Mouse (Mus musculus) 3T3-L1 (cell line): ENCODE data around the gene Hsd11b2.
A peak's percentile ranks its signal among the peaks of the same experiment; 100 is the strongest.

ENCODE experiments used
- DNase-seq: peaks from one replicate; pipeline ENCODE4 v3.0.0-alpha.2; 2015; ENCODE audit warnings: low read depth, low spot score

Gene Hsd11b2

DNA sequence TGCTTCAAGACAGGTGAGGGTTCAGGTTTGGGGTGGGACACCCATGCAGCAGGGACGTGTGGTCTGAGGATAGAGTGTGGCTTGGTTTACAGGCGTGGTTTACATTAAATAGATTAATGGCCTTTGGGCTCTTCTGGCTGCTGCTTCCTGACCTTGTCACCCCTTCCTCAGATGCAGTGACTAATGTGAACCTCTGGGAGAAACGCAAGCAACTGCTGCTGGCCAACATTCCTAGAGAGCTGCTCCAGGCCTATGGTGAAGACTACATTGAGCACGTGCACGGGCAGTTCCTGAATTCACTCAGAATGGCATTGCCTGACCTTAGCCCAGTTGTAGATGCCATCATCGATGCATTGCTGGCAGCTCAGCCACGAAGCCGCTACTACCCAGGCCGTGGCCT is 4.3 kb downstream of the Hsd11b2 start:
- no peak for DNase-seq

DNA sequence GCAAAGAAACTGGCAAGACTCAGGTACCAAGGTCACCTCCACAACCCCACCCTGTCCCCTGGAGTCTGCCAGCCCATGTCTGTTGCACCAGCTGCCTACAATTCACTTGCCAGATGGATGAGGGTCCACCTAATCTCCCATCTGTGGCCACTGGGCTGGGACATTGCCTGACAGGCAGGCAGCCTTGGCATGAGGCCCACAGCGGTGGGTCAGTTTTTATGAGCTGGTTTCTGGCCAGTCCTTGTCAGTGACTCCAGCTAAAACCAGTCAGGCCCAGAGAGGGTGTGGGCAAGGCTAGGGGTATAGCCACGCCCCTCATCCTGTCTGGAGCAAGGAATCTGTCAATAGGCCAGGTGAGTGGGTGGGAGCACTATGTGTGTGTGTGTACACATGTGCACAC is 8.6 kb downstream of the Hsd11b2 start:
- peak; percentile 52 for DNase-seq

DNA sequence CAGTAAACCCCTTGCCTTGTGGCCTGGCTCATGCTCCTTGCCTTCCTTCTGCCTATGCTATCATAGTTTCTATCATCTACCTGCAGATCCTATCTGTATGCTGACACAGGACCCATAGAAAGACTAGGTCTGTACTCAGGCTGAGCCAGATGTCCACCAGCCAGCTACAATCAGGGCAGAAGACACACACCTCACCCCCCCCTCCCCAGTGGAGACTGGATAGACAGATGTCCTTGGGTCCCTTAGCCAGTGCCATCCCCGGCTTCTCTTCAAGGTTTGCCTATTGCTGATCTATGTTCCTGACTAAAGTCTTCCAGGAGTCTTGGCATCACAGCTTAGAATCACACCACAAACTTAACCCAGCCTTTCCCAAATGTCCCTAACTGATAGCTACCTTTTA is 9.7 kb downstream of the Hsd11b2 start:
- no peak for DNase-seq

DNA sequence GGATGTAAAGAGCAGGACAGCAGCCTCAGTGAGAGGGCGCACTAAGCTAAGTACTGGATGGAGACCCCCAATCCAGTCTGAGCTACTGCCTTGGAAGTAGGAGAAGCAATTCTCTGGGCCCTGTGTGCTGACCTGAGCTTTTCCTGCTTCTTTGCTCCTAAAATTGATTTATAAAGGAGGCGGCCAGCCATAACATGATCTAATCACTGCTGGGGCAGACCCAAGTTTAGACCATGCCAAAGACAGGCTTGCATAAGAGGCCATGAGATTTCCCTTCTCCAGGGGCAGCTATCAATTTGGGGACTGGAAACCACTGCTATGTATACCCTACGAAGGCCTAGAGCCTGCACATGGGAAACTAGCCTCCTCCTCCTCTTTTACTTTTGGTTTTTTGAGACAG is 10.7 kb downstream of the Hsd11b2 start:
- DNase-seq, result no peak

DNA sequence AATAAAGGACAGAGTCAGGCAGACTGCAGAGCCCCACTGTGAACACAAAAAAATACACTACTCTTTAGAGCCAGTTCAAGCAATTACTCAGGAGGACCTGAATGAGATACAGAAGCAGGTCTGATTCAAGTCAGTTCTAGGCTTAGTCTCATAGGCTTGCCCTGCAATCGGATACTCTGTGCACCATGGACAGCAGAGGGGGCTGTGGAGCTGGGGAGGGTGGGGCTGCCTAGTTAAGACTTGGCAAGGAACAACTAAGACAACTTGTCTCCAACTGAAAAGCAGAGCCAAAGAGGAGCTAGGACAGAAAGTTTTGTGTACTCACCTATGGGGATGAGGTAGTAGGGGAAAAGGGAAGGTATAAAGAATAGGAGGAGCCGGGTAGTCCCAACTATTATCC is 13.2 kb downstream of the Hsd11b2 start:
- DNase-seq, result peak; percentile 69

DNA sequence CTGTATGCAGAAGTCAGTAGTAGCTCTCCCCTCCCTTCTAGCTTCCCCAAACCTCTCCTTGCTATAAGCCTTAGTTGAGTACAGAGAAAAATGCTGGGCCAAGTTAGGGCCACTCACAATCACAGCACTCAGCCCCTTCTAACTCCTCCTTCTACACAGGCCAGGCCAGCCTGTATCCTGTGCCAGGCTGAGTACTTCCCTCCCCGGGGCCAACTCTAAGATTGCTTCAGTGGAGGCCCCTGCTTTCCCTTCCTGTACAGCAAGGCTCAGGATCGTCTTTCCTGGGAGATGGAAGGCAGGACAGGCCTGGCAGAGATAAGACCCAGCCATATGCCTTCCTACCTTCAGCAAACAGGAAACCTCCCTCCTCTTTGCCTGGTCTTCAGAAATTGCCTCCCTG is 14.9 kb downstream of the Hsd11b2 start:
- no peak for DNase-seq

DNA sequence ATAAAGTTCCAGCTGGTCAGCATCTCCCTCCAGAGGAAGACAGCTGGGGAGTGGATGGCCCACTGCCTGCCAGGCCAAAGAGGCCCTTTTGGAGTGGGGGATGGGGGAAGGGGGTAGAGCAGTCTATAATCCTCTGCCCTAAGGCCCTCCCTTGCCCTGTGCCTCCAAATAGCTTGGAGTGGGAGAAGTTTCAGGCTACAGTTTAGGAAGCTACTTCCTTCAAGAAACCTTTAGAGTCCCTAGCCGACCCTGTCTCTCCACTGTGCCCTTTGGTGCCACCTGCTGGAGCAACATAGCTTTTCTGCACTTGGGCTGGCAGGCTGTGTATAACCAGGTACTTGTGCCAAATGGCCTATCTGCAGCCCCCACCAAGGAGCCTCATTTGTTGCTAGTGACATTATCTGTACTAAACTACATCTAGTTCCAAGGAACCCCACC is 15.4 kb downstream of the Hsd11b2 start:
- DNase-seq, result peak; percentile 91

DNA sequence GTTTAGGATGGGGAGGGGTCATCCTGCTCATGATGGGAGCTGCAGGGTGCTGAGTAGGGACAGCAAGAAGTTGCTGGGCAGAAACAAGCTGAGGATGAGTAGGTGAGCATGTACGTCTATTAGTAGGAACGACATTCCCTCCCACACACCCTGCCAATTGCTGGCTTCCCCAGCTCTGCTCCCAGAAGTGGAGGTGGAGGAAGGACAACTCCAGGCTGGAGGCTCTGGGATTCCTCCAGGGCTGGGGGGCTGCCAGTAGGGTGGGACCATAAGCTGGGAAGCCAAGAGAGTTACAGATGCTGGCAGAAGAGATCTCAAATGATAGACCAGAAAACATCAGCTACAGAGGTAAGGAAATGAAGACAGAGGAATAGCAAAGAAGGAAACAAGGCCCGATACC is 18.0 kb downstream of the Hsd11b2 start:
- DNase-seq, result no peak

DNA sequence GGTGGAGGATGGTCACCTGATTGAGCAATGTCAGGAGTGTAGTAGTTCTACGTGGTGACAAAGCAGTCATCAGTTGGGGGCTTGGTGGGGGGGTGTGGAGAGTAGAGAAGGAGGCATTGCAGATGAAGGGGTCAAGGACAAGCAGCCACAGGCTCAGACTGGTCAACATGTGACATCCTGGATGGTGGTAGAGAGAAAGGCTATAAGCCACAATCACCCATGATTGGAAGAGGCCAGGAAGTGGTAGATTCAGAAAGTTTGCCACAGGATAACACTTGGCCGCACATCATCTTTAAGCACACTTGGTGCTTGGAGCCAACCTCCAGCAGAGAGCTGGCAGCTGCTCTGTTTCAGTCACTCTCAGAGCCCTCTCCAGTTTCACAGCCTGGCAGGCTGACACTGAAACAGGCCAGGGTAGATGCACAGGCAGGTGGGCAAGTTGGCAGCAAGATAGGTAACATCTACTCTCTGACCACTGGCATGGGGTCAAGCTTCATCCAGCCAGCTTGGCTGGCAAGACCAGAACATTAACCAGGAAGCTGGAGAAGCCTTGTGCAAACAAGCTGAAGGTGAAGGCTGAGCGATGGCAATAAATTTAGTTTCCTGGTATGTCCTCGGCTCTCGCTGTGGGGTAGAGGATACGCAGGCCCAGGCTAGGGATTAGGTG is 18.6 kb downstream of the Hsd11b2 start:
- DNase-seq, result no peak

DNA sequence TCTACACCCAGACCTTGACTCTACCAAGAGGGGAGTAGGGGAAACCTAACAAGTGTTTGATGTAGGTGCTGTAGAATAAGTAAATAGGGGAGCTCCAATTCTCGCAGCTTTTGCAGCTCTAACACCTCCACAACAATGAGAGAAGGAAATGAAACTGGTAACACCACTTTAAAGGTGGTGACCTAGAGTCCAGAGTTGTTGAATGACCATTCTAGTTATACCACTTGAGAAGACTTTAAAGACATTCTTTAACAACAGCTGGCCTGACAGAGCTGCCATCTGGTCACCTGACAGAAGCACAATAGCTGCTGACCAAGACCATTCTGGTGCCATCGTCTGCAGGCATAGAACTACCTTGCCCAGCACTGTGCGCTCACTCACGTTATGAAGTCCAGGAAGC is 20.4 kb downstream of the Hsd11b2 start:
- no peak for DNase-seq

DNA sequence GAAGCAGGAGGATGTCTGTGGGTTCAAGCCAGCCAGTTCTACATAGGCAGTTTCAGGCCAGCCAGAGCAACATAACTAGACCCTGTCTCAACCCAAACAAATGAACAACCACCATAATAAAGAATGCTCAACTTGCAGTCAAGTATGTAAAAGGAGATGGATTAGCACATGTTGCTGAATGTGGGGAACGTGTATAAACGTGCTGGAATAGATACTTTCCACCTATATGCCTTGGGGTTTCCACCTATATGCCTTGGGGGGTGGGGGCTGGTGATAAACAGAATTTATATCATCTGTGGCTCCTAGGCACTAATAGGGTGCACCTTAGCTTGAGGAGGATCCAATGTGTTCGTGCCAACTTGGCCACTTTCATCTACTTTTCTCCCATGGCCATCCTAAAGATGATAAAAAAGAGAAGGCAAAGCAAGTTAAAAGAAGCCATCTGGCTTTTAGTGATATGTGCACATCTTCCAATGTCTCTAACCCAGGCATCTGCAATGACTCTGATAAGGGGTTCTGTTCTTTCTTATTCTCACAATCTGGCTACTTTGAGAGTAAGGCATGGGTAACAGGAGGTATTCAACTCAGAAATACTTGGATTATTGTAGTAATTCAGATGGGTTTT is 23.6 kb downstream of the Hsd11b2 start:
- no peak for DNase-seq

DNA sequence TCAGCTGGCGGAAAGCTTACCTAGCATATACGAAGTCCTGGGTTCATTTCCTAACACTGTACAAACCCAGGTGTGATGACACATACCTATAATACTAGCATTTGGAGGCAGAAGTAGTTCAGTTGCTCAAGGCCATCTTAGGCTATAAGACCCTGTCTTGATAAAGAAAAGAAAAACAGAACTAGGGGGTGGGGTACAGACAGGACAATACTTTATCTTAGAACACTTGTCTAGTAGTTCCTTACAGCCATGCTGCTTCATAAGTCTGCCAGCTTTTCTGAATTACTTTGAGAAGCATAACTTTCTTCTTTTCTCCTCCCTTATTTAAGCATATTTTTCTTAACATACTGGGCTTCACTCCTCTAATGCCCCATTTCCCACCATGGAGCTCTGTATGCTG is 24.3 kb downstream of the Hsd11b2 start:
- DNase-seq, result no peak

DNA sequence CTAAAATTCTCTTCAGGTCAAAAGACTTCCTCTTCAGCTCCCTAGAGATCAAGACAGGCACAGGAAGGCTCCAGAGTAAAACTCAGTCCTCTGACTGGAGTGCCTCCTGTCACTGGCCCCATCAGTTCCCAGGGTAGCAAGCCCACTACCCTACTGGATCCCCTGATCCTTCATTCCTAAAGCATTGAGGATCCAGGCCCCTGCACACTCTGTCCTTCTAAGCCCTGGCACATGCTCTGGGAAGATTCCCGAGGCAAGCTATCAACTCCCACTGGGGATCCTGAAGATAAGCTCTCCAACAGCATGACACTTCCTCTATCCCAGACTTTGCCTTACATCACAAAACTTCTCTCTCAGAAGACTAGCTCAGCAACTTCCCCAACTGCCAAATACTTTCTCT is 25.1 kb downstream of the Hsd11b2 start:
- no peak for DNase-seq

DNA sequence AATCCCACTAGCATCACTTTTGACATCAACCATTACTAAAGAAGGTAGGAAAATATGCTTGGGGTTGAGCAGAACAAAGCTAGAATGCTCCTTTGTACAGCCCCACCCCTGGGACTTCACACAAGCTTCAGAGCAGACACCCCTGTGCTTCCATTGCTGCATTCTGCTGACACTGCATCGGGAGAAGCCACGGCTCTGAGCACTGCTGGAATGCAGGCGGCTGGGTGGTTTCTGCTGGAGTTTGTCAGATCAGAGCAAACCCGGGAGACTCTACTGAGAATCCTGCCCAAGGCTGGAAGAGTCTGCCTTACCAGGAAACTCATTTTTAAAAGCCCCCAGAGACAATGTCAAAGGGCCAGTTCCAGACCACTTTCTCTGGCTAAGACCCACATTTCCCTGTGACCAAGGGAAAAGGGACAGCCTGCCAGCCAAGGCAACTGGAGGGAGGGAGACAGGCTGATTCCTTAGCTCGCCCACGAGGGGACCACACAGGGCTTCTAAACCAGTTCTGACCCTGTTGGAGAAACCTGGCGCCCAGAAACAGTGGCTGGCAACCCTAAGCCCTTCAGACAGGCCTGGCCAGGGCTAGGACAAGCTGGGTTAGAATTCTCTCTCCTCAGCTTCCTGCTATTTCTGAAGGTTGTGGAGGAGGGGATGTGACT is 26.1 kb downstream of the Hsd11b2 start:
- peak; percentile 45 for DNase-seq

DNA sequence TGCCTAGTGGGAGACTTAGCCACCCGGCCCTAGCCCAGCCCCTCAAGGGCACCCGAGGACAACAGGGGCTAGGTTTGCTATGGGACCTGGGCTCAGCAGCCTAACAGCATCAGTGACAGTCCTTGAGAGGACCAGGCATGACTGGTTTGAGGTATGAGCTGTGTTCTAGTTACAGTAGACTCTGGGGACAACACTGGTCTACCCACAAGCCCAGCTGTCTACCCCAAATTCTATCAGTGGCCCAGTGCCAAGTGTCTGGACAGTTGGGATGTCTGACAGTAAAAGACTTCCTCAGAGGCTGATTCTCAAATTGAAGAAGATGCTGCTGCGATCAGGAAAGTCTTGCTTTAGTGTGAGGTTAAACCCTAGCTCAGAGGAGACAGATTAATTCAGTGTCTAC is 26.7 kb downstream of the Hsd11b2 start:
- DNase-seq, result no peak

DNA sequence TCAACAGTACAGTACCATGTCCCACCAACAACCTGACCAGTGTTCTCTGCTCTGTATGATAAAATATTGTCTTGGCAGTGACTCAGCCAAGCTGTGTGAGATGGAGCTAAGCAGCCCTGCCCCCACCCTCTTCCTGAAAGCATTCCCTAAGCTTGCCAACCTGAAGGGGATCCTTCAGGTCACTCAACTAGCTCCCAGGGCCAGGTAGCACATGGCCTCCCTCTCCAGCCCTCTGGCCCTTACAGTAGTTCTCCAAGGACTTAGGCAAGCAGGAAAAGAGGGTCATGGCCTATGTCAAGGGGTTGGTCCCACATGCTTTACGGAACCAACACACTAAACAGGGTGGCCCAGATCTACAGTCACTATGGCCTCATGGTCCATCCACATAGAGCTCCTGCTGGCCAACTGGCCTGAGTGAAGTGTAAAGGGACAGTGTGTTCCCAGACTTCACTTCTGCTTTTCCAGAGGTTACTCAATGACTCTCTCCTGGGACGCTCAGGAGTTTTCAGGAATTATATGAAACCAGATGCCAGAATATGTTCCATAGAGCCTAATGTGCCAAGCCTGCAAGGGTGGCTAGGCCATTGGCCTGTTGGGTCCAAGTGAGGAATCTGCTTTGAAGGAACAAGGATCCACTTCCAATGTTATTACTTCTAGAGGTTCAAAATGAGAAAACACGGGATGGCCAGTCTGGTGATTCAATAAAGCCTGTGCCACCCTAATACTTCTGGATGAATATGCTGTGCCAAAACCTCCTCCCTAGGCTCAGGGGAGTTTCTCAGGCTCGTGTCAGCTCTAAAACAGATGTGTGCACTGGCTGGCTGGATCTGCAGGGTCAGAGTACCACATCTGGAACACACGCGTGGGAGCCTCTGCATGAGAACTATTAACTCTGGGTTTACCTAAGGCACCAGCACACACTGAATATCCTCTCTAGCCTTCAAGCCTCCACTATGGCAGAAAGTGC is 28.1 kb downstream of the Hsd11b2 start:
- peak; percentile 55 for DNase-seq

DNA sequence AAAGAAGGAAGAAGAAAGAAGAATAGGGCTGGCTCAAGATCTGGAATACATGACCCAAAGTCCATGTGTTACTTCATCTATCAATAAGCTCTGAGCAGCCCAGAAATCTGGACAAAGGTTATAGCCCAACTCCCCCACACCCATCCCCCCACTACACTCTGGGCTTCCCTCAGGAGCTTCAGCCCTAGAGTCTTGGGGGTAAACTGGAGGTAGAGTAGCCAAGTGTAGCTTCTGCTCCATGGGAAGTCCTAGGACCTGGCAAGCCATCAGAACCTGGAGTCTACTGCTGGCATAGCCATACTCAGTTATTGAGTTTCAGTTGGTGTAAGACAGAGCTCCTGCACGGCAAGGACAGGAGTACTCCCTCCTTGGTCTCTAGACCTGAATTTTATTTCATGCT is 31.0 kb downstream of the Hsd11b2 start:
- no peak for DNase-seq

DNA sequence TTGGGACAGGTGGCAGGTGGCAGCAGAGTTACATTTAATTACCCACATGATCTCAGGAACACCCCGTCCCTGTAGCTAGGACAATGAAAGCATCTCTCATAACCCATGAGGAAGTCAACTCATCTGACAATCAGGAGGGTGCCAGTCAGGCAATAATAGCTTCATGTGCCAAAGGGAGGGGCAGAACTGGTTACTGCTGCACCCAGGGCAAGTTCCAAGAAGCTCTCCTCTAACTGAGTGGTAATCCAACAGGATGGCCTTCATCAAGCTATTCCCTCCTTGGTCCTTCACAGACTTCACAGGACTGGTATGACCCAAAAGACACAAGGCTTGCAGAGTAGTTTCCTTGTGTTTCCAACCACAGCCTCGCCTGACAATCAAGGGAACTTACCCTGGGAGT is 31.5 kb downstream of the Hsd11b2 start:
- DNase-seq, result no peak

DNA sequence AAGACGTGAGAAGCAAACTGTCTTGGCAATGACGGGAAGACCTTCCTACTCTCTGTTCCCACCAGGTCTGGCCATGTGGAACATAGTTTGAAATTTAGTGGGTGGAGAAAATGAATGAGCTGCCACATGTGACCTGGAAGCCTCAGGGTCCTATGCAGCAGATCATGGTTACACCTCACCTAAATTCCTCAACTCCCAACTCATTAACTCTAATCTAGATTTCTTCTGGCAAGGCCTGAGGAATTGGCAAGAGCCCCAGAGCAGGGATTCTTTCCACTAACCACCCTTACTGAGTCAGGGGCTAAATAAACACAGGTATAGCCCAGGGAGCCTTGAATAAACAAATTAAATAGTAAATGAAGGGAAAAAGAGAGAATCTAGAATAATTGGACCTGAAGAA is 33.5 kb downstream of the Hsd11b2 start:
- DNase-seq, result no peak

DNA sequence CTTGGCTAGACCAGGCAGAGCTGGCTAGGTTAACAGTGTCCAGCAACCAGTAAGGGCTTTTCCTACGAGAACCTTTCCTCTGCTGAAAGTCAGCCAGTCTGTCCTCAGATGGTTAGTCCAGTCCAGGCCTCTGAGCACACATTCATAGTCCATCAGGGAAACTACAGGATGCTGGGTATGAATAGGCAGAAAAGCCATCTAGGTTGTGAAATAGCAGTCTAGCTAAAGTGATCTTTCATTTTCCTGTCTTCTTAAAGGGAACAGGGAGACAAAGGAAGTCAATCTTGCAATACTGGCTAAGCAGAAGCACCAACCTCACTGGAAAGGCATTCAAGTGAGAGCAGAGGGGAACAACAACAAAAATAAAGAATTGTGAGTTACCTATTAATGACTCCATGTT is 34.3 kb downstream of the Hsd11b2 start:
- no peak for DNase-seq

DNA sequence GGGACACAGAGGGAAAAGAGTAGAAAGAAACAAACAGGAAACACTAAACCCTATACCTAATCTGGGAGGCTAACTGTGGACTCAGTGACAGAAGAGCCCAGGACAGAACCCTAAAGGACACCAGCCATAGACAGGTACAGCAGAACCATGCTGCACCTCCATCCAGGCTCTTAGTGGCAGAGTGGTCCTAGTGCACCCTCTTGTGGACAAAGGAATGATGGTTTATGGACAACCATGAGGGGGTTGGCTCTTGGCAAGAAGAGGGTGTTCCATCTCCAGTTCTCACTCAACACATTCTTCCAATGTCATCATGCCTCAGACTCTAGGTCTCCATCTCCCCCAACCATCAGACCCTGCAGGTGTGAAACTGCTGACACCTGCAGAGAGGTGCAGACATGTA is 35.5 kb downstream of the Hsd11b2 start:
- DNase-seq, result peak; percentile 89

DNA sequence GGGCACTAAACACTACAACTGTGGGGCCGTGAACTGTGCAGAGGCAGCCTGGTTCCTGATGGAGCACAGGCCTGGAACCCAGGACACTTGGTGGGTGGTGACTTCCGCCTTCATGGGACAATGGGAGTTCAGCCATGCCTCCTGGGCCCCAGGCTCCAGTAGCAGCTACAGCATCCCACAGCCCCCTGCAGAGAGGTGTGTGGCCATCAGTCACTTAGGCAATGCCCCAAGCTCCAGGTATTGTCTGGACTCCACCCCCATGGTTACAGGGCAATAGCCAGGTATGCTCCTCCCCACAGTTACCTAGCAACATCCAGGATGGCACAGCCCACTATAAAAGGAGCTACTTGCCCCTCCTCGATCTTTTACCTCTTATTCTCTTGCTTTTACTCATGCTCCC is 36.7 kb downstream of the Hsd11b2 start:
- no peak for DNase-seq
